Mouse (Mus musculus) midbrain, embryonic 14.5 days (tissue): ENCODE measurements around the gene Cdiptos. TPM values are rescaled to one million over a fixed set of nuclear protein-coding genes. Genes with fewer than 3 reads are reported as not detected.
A peak's percentile ranks its signal among the peaks of the same experiment; 100 is the strongest.

Experiments
- ATAC-seq: fragments of 200-750 bp; cut with Nextera tagmentation; 2 replicates; pipeline ENCODE4 v1.8.0; 2017; ENCODE audit warnings: moderate number of reproducible peaks, moderate library complexity; ENCODE audit not compliant: low FRiP score, low TSS enrichment
- DNase-seq: peaks from one replicate; pipeline ENCODE4 v3.0.0-alpha.2; 2015
- H3K27ac ChIP-seq: fragments of 300-500 bp; sonication (generic); replicated peaks from 2 replicates; pipeline ENCODE4 v1.5.1; 2014; ENCODE audit warnings: mild to moderate bottlenecking, low read depth, low read length, moderate library complexity
- H3K27me3 ChIP-seq: fragments of 300-500 bp; sonication (generic); 2 replicates; pipeline ENCODE4 v1.6.1; 2014; ENCODE audit warnings: low read length, control low read depth, mixed read lengths; ENCODE audit not compliant: control insufficient read depth, insufficient read depth
- H3K36me3 ChIP-seq: fragments of 300-500 bp; sonication (generic); 2 replicates; pipeline ENCODE4 v1.6.1; 2014; ENCODE audit warnings: low read length, control low read depth; ENCODE audit not compliant: control insufficient read depth, insufficient read depth
- H3K4me1 ChIP-seq: fragments of 300-500 bp; sonication (generic); 2 replicates; pipeline ENCODE4 v1.6.1; 2014; ENCODE audit warnings: mild to moderate bottlenecking, antibody characterized with exemption, low read length, control low read depth; ENCODE audit not compliant: control insufficient read depth, insufficient read depth
- H3K4me2 ChIP-seq: fragments of 300-500 bp; sonication (generic); 2 replicates; pipeline ENCODE4 v1.6.1; 2014; ENCODE audit warnings: mild to moderate bottlenecking, low read length, moderate library complexity
- H3K4me3 ChIP-seq: fragments of 300-500 bp; sonication (generic); replicated peaks from 2 replicates; pipeline ENCODE4 v1.5.1; 2014; ENCODE audit warnings: low read depth, low read length
- H3K9ac ChIP-seq: fragments of 300-500 bp; sonication (generic); replicated peaks from 2 replicates; pipeline ENCODE4 v1.6.1; 2014; ENCODE audit warnings: mild to moderate bottlenecking, low read length, moderate library complexity
- H3K9me3 ChIP-seq: fragments of 300-500 bp; sonication (generic); 2 replicates; pipeline ENCODE4 v1.6.1; 2016; ENCODE audit warnings: low read length, control low read depth, mixed read lengths; ENCODE audit not compliant: control insufficient read depth
- WGBS: fragments of 180-500 bp; shearing (Covaris S2); extraction: QIAGEN DNeasy Blood & Tissue Kit; methylation state at CpG from one replicate; pipeline ENCODE4 v1.1.7; 2014; 5-methylcytosine and 5-hydroxymethylcytosine counted together
- polyA plus RNA-seq: library from polyadenylated mRNA; unstranded; fragments of >200 nt; fragmentation: Nextera tagmentation; extraction: Ambion mirVana; gene quantifications from 2 replicates; pipeline ENCODE4 v1.2.1, GENCODE M21; 2014

Gene Cdiptos
- polyA plus RNA-seq, 1 experiment from 2014 or later, result 1.3 TPM

- DNase-seq, result no peak
- no peak overlapping the region for H3K9ac ChIP-seq
Measured at GRCm38 (mm10) chr7:126975493-126975892, 405 bp downstream of the Cdiptos start.

GRCm38 (mm10) chr7:126967361-126967760 lies 8.5 kb downstream of the Cdiptos start:
- no peak for ATAC-seq
- H3K4me2 ChIP-seq, result no peak overlapping the region
- no peaks in the 10 kb centered on the region for H3K4me1 ChIP-seq
- no peak overlapping the region for H3K9ac ChIP-seq
- H3K27me3 ChIP-seq, result no peaks in the 10 kb centered on the region
- H3K4me3 ChIP-seq, result no peak overlapping the region
- WGBS, result 63% methylated on average over 6 of the region's 6 CpGs
- no peaks in the 10 kb centered on the region for H3K9me3 ChIP-seq
- peaks cover 88% of the 10 kb centered on the region for H3K36me3 ChIP-seq
- DNase-seq, result no peak
- H3K27ac ChIP-seq, result no peak overlapping the region

More at GRCm38 (mm10) chr7:126975493-126975892, 405 bp downstream of the Cdiptos start:
- Histone ChIP-seq H3K9me3 (no peaks in the 10 kb centered on the region), H3K4me1 (peaks cover 11% of the 10 kb centered on the region), H3K27ac (peak overlapping the region; percentile 95; the same call in 1 of the 2 replicates), H3K27me3 (no peaks in the 10 kb centered on the region), H3K36me3 (peaks cover 48% of the 10 kb centered on the region), H3K4me3 (peak overlapping the region; percentile 90; the same call in 1 of the 2 replicates), H3K4me2 (peak overlapping the region; percentile 92)
- peak; percentile 5; the same call in 1 of the 2 replicates for ATAC-seq
- WGBS, result 11% methylated on average over 8 of the region's 8 CpGs

GRCm38 (mm10) chr7:126965568-126965967 lies 10.3 kb downstream of the Cdiptos start:
- H3K27me3 ChIP-seq, result no peaks in the 10 kb centered on the region
- 70% methylated on average over 3 of the region's 3 CpGs for WGBS
- H3K9me3 ChIP-seq, result no peaks in the 10 kb centered on the region
- no peak overlapping the region for H3K27ac ChIP-seq
- H3K9ac ChIP-seq, result no peak overlapping the region
- no peak overlapping the region for H3K4me3 ChIP-seq
- DNase-seq (no peak), ATAC-seq (no peak)
- H3K4me2 ChIP-seq, result no peak overlapping the region
- no peaks in the 10 kb centered on the region for H3K4me1 ChIP-seq
- H3K36me3 ChIP-seq, result peaks cover 91% of the 10 kb centered on the region

- Histone ChIP-seq H3K36me3 (peaks cover 91% of the 10 kb centered on the region), H3K27me3 (no peaks in the 10 kb centered on the region), H3K27ac (no peak overlapping the region), H3K4me1 (no peaks in the 10 kb centered on the region), H3K9ac (no peak overlapping the region), H3K4me2 (no peak overlapping the region), H3K9me3 (no peaks in the 10 kb centered on the region), H3K4me3 (no peak overlapping the region)
- WGBS, result 30% methylated on average over 19 of the region's 19 CpGs
- ATAC-seq (no peak), DNase-seq (peak; percentile 61)
Measured at GRCm38 (mm10) chr7:126963548-126964286, 12.2 kb downstream of the Cdiptos start.

GRCm38 (mm10) chr7:126961965-126962364 lies 13.9 kb downstream of the Cdiptos start:
- Histone ChIP-seq H3K27ac (no peak overlapping the region), H3K27me3 (no peaks in the 10 kb centered on the region), H3K4me2 (no peak overlapping the region), H3K9ac (no peak overlapping the region), H3K36me3 (peaks cover 91% of the 10 kb centered on the region), H3K9me3 (no peaks in the 10 kb centered on the region), H3K4me1 (no peaks in the 10 kb centered on the region), H3K4me3 (no peak overlapping the region)
- ATAC-seq (no peak), DNase-seq (no peak)
- WGBS, result 90% methylated on average over 4 of the region's 4 CpGs

- H3K9me3 ChIP-seq, result no peaks in the 10 kb centered on the region
- no peaks in the 10 kb centered on the region for H3K4me1 ChIP-seq
- peaks cover 90% of the 10 kb centered on the region for H3K36me3 ChIP-seq
- no peaks in the 10 kb centered on the region for H3K27me3 ChIP-seq
- H3K4me2 ChIP-seq, result no peak overlapping the region
- no peak for ATAC-seq
- WGBS, result 89% methylated on average over 5 of the region's 5 CpGs
- no peak for DNase-seq
- H3K27ac ChIP-seq, result no peak overlapping the region
- H3K4me3 ChIP-seq, result no peak overlapping the region
- H3K9ac ChIP-seq, result no peak overlapping the region
Measured at GRCm38 (mm10) chr7:126961095-126961494, 14.8 kb downstream of the Cdiptos start.

- no peaks in the 10 kb centered on the region for H3K27me3 ChIP-seq
- H3K4me2 ChIP-seq, result no peak overlapping the region
- no peak overlapping the region for H3K27ac ChIP-seq
- no peak for ATAC-seq
- H3K9me3 ChIP-seq, result no peaks in the 10 kb centered on the region
- WGBS, result 76% methylated on average over 9 of the region's 9 CpGs
- DNase-seq, result no peak
- peaks cover 85% of the 10 kb centered on the region for H3K36me3 ChIP-seq
- H3K4me1 ChIP-seq, result no peaks in the 10 kb centered on the region
- no peak overlapping the region for H3K4me3 ChIP-seq
- no peak overlapping the region for H3K9ac ChIP-seq
Measured at GRCm38 (mm10) chr7:126959780-126960179, 16.1 kb downstream of the Cdiptos start.

- H3K4me2 ChIP-seq, result no peak overlapping the region
- no peak overlapping the region for H3K27ac ChIP-seq
- peaks cover 15% of the 10 kb centered on the region for H3K4me1 ChIP-seq
- ATAC-seq (no peak), DNase-seq (no peak)
- H3K9me3 ChIP-seq, result no peaks in the 10 kb centered on the region
- no peak overlapping the region for H3K9ac ChIP-seq
- WGBS, result 63% methylated on average over 3 of the region's 3 CpGs
- no peak overlapping the region for H3K4me3 ChIP-seq
- H3K27me3 ChIP-seq, result no peaks in the 10 kb centered on the region
- peaks cover 53% of the 10 kb centered on the region for H3K36me3 ChIP-seq
Measured at GRCm38 (mm10) chr7:126955125-126955524, 20.8 kb downstream of the Cdiptos start.

GRCm38 (mm10) chr7:126952646-126953045 lies 23.3 kb downstream of the Cdiptos start:
- ATAC-seq (no peak), DNase-seq (no peak)
- WGBS, result 0% methylated on average over 8 of the region's 8 CpGs
- H3K9ac ChIP-seq, result peak overlapping the region; percentile 81
- no peak overlapping the region for H3K27ac ChIP-seq
- H3K4me3 ChIP-seq, result peak overlapping the region; percentile 64
- no peaks in the 10 kb centered on the region for H3K27me3 ChIP-seq
- H3K4me2 ChIP-seq, result peak overlapping the region; percentile 98
- H3K9me3 ChIP-seq, result no peaks in the 10 kb centered on the region
- peaks cover 29% of the 10 kb centered on the region for H3K4me1 ChIP-seq
- peaks cover 30% of the 10 kb centered on the region for H3K36me3 ChIP-seq
